Mouse (Mus musculus) heart, postnatal 36 days (tissue): Measurements from ENCODE around the gene Icam1. TPM values are rescaled to one million over a fixed set of nuclear protein-coding genes. Genes with fewer than 3 reads are reported as not detected.
"Not testable (repeated sequence)": the region's sequence is repeated elsewhere in the genome, so short reads cannot be mapped to it uniquely, and the experiment has no call there.

Experiments used
- DNase-seq, 2 experiments: peaks; one replicate each; pipeline ENCODE4 v3.0.0; 2021 to 2022
- intact Hi-C: fragments of 180-260 bp; cut with DNase I; formaldehyde crosslinking; loops from one replicate; pipeline ENCODE4 v1.15.1; 2025
- microRNA-seq, 2 experiments: library from miRNA; unstranded; fragments of <30 nt; microRNA quantifications; one replicate each; pipeline ENCODE4 v1.2.0; 2021; ENCODE audit warnings: borderline number of aligned reads in 2 of 2
- total RNA-seq, 2 experiments: library from RNA; stranded (reverse); gene quantifications; 2 replicates each; pipeline ENCODE4 v1.2.3; 2021

Gene Icam1
- total RNA-seq, 2 experiments from 2014 or later = 8.5 to 9.9 TPM

DNA sequence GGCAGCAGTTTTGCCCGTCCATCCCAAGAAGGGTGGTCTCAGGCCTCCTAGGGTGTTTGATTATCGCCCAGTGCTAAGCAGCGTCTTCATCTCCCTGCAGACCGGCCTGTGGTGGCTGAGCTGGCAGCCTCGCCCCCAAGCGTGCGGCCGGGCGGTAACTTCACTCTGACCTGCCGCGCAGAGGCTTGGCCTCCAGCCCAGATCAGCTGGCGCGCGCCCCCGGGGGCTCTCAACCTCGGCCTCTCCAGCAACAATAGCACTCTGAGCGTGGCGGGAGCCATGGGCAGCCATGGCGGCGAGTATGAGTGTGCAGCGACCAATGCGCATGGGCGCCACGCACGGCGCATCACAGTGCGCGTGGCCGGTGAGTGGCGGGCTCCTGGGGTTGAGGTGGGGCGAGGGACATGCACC, 21.7 kb downstream of the Icam1 start:
- no peak for DNase-seq
- intact Hi-C loops = no loop called here

GRCm38 (mm10) chr9:21039779-21040178, 24.0 kb downstream of the Icam1 start:
- intact Hi-C loops = no loop called here
- no peak for DNase-seq

- intact Hi-C loops = no loop called here
- DNase-seq = no peak
Measured at GRCm38 (mm10) chr9:21041308-21041707, 25.5 kb downstream of the Icam1 start.

DNA sequence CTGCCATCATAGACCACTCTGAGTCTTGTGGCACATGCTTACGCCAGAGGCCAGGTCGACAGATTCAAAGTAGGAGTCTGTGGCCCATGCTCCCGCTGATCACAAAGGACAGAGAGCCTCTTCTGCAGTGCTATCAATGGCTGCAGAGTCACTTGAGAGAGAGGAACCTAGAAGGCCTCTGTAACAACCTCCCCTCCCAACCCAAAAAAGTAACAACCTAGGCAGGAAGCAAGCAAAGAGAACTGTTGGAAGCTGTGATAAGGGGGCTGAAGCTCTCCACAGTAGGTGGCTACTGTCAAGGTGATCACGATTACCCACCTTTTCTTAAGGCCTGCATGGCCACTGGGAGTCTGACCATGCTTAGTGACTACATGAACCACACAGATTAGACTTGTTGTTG, 27.8 kb downstream of the Icam1 start:
- no peak for DNase-seq
- intact Hi-C loops = no loop called here

GRCm38 (mm10) chr9:21044785-21045184, 29.0 kb downstream of the Icam1 start:
- intact Hi-C loops, DNase-seq: not testable (repeated sequence)

GRCm38 (mm10) chr9:21045235-21045634, 29.4 kb downstream of the Icam1 start:
- intact Hi-C loops = no loop called here
- DNase-seq = no peak

GRCm38 (mm10) chr9:21051578-21051977, 35.8 kb downstream of the Icam1 start:
- intact Hi-C loops = no loop called here
- DNase-seq = no peak

DNA sequence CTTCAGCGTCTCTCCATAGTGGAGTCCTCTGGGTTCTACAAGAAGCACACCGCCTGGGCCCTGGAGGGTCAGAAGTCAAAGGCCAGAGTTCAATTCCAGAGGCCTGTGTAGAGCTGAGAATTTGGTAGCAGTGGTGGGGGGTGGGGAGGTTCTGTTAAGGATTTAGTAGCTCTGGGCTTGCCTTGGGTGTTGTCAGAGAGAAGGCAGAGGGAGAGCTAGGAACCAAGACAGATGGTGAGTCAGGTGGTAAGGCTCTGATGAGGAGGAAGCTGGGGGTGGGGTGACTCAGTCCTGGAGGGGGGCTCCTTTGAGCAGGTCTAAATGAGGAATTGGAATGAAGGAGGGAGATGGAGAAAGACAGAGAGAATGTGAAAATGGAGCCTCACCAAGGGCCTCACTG, 47.1 kb downstream of the Icam1 start:
- intact Hi-C loops = no loop called here
- no peak for DNase-seq

- no peak for DNase-seq
- intact Hi-C loops = no loop called here
Measured at GRCm38 (mm10) chr9:21067006-21067684, 51.4 kb downstream of the Icam1 start, which contains the start of gene Zglp1. Gene Zglp1, minus strand, starts transcription at chr9:21067093.

DNA sequence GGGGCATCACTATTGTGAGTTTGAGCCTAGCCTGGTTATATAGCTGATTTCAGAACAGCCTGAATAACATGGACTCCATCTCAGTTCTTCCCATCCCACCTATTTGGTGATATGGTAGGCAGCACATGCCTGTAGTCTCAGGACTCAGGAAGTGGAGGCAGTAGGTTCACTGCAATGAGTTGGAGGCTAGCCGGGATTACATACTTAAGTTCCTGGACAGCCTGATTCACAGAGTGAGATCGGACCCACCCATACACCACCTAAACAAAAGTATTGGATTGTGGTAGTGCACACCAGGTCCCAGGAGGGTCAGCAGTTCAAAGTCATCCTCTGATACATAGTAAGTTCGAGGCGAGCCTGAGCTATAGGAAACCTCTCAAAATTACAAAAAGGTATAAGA, 56.9 kb downstream of the Icam1 start:
- intact Hi-C loops = loop anchor here (2.0 kb wide), 1 partner anchor 64 kb away; no protein-coding TSS in a partner anchor
- no peak for DNase-seq

DNA sequence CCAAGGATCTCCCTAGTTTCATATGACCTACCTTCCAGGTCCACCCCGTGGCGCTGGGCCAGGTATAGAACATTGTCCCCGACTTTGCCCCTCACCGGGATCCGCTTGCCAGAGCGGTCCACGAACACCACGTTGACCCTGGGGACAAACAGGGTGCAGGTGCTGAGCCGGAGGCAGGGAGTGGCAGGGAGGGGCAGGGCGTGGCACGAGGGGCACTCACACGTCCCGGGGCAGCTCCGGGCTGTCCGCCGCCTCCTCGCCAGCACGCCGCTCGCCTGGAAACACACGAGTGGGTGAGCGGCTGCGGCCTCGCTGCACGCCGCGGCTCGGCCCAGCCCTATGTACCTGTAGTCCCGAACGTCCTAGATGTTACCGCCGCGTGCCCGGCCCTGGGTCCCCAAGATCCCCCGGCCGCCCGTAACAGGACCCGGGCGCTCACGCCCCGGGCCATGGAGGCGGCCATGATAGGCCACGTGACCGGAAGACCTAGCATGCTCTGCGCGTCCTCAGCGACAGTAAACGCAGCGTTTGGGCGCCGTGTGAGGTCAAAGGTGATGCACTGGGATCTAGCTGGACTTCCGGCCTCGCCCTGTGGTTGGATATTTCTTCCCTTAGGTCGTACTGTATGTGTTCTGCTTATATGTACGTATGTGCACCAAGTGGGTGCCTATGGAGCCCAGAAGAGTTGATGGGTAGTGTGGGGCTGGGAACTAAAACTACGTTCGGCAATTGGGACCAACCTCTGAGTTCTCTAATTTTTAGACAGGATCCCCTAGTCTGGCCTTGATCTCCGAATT, 57.5 kb downstream of the Icam1 start, which contains the start of the genes Gm49373 and Fdx1l:
Gene Gm49373 (minus strand): TSS at position 53 of the 797 bp plus-strand sequence.
Gene Fdx1l (minus strand): TSS at position 571 of the 797 bp plus-strand sequence.
- intact Hi-C loops = loop anchor here (2.0 kb wide), 1 partner anchor 64 kb away; no protein-coding TSS in a partner anchor

GRCm38 (mm10) chr9:21074173-21074572, 58.4 kb downstream of the Icam1 start:
- intact Hi-C loops = no loop called here
- no peak for DNase-seq

More for the DNA sequence above, 57.5 kb downstream of the Icam1 start, which contains the start of the genes Gm49373 and Fdx1l:
- peak; percentile 86 to 87 for DNase-seq

DNA sequence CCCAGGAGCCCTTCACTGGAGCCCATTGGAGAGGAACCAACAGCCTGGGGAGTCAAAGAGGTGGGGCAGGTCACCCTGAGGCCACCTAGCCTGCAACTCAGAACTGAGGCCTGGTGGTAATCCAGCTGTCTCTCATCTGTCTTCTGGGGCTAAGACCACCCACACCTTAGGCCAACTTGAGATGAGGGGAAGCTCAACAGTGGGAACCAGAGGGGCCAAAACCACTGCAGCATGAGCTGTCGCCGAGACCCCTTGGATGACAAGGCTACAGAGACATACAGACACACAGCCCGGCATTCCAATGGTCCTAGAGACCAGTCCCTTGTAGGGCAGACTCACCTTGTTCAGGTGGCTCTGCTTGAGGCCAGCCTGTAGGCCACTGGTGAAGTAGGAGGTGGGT, 59.8 kb downstream of the Icam1 start:
- DNase-seq = no peak
- intact Hi-C loops = no loop called here

Small RNAs within 50 kb of the gene (microRNA-seq; reads per million reads assigned to microRNA genes)
- 0 reads per million in 2 experiments for gene Mir1900
- 0 reads per million in 2 experiments for gene Mir7082

Other genes starting within 250 kb of the Icam1 start
- gene Col5a3, start 200.9 kb upstream of the Icam1 start, total RNA-seq = 10 to 100 TPM; 17.2 to 22.0 TPM
- not detected for gene Rdh8, start 197.5 kb upstream of the Icam1 start, total RNA-seq
- 1 to 10 TPM; 4.2 to 4.6 TPM for gene A230050P20Rik, start 147.3 kb upstream of the Icam1 start, total RNA-seq
- gene Angptl6, start 136.3 kb upstream of the Icam1 start, total RNA-seq = 1 to 10 TPM; 3.9 to 4.0 TPM
- gene Ppan, start 127.8 kb upstream of the Icam1 start, total RNA-seq = 1 to 10 TPM; 5.8 to 8.7 TPM
- 100 to 1,000 TPM; 104 to 117 TPM for gene Eif3g, start 117.4 kb upstream of the Icam1 start, total RNA-seq
- gene Dnmt1, start 56.1 kb upstream of the Icam1 start, total RNA-seq = 10 to 100 TPM; 13.0 to 13.6 TPM
- 1 to 10 TPM; 3.9 to 5.1 TPM for gene S1pr2, start 39.2 kb upstream of the Icam1 start, total RNA-seq
- gene Mrpl4, start 13.2 kb upstream of the Icam1 start, total RNA-seq = 100 to 1,000 TPM; 139 to 148 TPM
- 1 to 10 TPM in 1 of 2 experiments, under 1 TPM in 1; 0.65 to 1.1 TPM for gene Icam4, start 13.4 kb downstream of the Icam1 start, total RNA-seq
- gene Icam5, start 16.1 kb downstream of the Icam1 start, total RNA-seq = not detected
- gene Zglp1, start 51.1 kb downstream of the Icam1 start, total RNA-seq = not detected
- under 1 TPM; 0.17 to 0.33 TPM for gene Gm49373, start 57.1 kb downstream of the Icam1 start, total RNA-seq
- gene Fdx1l, start 57.6 kb downstream of the Icam1 start, total RNA-seq = 10 to 100 TPM; 34.7 to 38.7 TPM
- 1 to 10 TPM in 1 of 2 experiments, under 1 TPM in 1; 0.51 to 1.9 TPM for gene Gm38431, start 76.0 kb downstream of the Icam1 start, total RNA-seq
- gene Raver1, start 76.0 kb downstream of the Icam1 start, total RNA-seq = 10 to 100 TPM; 25.1 to 27.7 TPM
- 1 to 10 TPM; 8.2 to 9.6 TPM for gene Tyk2, start 115.3 kb downstream of the Icam1 start, total RNA-seq
- gene Cdc37, start 134.0 kb downstream of the Icam1 start, total RNA-seq = 100 to 1,000 TPM; 157 to 165 TPM
- 10 to 100 TPM; 45.9 to 52.0 TPM for gene Pde4a, start 149.7 kb downstream of the Icam1 start, total RNA-seq
- gene Keap1, start 223.4 kb downstream of the Icam1 start, total RNA-seq = 10 to 100 TPM; 41.9 to 43.1 TPM
- 1 to 10 TPM in 1 of 2 experiments, under 1 TPM in 1; 0.69 to 1.1 TPM for gene S1pr5, start 232.5 kb downstream of the Icam1 start, total RNA-seq
- gene Atg4d, start 249.3 kb downstream of the Icam1 start, total RNA-seq = 10 to 100 TPM; 78.0 to 99.6 TPM